Mouse (Mus musculus) adrenal gland, postnatal 10 days (tissue): ENCODE measurements around the gene D630039A03Rik. TPM values are rescaled to one million over a fixed set of nuclear protein-coding genes. Genes with fewer than 3 reads are reported as not detected.

Experiments
- DNase-seq: peaks from one replicate; pipeline ENCODE4 v3.0.0; 2021; ENCODE audit warnings: mixed read lengths
- total RNA-seq, 2 experiments: library from RNA; stranded (reverse); gene quantifications; 2 replicates each; pipeline ENCODE4 v1.2.3; 2021

Gene D630039A03Rik
- total RNA-seq, 2 experiments from 2014 or later = 6.3 to 6.7 TPM

DNA sequence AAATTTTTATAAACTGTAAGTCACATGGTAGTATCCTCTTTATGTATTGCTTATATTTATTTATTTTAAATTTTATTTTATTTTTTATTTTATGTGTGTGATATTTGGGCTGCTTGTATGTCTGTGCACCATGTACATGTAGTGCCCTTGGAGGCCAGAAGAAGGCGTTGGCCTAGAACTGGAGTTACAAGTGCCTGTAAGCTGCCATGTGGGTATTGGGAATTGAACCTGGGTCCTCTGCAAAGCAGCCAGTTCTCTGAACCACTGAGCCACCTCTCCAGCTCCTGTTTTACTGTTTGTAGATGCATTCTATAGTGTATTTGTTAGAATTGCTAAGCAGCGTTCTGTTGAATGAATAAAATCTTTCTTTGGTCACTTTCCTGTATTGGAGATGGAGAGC lies 27.9 kb downstream of the D630039A03Rik start:
- DNase-seq = no peak

DNA sequence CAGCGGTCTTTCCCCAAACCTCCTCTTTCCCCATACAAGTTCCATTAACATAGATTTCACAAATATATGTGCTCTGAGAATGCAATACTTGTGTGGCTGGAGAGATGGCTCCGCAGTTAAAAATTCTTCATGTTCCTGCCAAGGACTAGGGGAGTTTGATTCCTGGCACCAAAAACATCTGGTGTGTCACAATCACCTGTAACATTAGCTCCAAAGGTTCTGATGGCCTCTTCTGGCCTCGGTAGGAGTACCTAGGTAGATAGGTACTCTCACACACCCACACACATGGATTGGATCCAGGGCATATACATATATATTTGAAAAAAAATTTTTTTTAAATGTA lies 29.2 kb downstream of the D630039A03Rik start:
- DNase-seq = no peak

DNA sequence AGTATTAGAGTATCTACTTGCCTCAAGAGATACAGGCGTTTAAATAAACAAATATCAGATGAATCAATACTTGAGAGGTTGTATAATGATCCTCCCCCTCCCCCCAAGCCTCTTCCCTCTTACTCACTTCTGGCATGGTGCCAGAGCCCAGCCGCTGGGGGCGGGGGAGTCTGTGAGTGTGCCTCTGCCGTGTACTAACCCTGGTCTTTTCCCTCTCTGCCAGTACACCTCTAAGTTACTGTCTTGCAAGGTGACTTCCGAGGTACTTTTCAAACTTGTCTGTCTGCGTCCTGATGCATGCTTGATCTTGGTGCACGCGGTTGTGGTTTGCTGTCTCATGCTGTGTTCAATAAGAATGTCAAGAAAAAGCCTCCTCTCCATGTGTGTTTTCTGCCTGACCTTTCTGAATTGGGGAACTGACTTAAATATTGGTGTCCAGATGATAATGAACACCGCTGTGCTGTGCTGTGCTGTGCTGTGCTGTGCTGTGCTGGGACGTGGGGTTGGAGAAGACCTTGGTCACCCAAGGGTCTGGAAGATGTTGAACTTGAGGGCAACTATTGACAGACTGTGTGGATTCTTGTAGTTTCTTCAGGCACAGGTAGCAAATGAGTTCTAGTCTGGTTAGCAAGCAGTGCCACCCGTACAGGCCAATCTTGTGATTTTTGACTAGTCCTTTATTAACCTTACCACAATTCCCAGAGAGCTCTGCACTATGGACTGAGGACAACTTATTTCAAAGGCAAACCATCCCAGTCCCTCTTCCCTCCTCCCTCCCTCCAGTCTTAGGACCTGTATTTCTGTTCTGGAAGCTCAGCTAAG lies 29.8 kb downstream of the D630039A03Rik start:
- DNase-seq = peak; percentile 81

DNA sequence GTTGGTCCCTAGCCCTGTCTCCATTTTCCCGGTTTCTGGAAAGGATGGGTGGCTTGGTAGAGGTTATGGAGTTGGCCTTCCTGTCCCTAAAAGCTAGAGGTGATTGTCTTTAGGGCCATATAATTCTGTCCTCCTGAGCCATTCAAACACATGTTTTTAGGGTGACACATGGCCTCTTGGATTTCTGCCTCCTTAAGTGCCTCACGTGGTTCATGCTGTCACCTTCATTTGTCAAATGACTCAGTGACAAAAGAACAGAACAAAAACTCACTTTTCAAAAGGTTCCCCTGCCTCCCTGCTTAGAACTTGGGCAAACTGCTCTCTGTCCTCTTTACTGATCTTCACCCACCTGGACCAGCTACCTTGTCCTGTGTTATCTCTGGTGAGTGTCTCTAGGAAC lies 30.9 kb downstream of the D630039A03Rik start:
- peak; percentile 34 for DNase-seq

DNA sequence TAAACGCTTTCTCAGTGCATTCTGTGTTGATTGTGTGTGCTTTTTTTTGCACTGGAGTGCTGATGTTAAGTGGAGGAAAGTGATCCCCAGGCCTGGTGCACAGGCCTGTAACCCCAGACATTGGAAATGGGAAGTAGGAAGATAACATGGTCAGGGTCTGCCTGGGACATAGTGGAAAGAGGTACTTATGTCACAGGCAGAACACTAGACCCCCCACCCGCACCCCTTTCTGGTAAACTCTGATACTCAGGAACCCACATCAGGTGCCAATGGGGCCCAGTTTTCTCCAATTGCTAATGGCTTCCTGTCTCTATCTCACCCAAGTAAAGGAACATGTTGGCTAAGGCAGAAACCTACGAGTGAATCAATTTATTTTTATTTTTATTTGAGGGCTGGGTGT lies 31.6 kb downstream of the D630039A03Rik start:
- no peak for DNase-seq

DNA sequence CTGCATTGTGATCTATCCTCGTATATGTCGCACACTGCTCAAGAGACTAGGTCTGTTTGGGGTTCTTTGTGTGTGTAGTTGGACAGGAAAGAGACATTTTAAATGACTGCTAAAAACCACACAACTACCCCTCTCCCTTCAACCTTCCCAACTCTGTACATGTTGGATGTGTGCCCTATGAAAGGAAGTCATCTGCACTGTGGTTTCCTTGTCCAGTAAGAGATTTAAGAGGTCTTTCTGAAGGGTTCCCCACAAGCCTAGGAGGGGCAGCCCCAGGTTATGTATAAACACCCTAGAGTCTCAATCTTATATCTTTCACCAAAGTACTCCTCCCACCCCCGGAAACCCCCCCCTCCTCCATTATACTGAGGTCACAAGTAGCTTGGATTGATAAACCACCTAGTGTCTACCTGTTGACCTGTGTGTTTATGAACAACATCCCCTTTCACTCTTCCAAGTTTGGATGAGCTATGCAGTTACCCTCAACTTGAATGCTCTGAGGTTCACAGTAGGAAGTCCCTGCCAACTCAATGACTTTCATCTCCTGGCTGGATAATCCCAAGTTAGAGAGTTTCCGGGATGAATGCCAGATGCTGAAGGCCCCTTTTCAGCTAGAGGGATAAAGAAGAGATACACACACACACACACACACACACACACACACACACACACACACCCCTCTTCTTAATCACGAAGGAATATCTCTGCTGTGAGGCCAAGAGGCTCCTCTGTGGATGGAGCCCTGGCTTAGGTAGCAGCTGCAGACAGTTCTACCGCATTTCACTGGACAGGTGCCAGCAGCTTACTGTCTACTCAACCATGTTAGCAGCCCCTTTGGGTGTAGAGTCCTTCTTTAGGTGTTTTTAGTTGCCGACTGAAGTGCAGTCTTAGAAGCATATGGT lies 32.3 kb downstream of the D630039A03Rik start:
- peak; percentile 63 for DNase-seq

DNA sequence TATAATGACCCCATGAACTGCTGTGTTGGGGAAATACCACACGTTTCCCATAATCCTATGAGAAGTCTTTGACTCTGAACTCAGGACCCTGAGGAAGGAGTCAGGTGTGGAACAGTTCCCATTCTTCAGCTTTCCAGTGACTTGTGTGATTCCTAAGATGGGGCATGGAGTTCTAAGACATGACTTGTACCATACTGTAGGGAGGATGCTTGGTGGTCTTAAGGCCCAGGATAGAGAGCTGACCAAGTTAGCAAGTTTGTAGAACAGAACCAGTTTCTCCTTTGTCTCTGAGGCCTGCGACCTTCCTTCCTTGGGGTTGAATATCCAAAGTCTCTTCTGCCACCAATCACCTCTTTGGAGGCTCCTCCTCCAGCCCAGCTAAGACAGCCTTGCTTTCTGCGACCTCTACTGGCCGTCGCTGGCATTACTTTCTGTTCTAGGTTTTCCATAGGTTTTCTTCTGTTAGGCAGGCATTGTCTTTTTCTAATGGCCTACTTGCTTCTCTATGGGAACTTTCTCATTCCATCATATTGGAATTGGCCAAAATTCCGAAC lies 36.2 kb downstream of the D630039A03Rik start:
- DNase-seq = peak; percentile 89

DNA sequence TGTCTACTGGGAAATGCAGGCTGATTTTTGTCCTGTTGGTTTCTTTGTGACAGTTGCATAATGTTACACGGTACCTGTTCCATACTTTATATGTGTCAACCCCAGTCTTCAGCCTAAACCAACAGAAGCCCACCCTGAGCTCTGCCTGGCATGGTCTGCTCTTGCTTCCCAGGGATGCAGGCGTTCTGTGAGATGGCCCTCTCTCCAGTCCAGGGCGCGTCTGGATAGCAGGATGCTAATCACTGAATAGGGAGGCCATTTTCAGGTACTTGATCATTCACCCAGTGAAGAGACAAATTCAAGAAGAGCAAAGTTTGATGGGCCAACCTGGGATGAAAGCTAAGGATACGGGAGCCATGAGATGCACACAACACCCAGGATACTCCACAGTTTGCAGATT lies 37.0 kb downstream of the D630039A03Rik start:
- DNase-seq = no peak

DNA sequence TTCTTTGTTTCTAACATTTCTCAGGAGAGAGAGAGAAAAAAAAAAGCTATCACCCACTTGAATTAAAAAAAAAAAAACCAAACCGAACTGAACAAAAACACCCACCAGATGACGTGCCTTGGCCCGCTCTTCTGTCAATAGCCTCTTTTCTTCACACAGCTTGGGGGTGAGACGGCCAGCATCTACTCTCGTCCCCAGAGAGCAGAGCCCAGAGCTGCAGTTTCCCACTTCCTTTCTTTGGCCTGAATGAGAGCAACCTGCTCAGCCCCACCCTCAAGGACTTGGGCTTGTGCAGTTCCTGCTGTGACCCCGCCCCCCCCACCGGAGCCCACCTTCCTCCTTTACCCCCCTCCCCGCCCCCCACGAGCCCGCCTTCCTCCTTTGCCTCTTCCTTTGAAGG lies 48.6 kb downstream of the D630039A03Rik start:
- DNase-seq = no peak

DNA sequence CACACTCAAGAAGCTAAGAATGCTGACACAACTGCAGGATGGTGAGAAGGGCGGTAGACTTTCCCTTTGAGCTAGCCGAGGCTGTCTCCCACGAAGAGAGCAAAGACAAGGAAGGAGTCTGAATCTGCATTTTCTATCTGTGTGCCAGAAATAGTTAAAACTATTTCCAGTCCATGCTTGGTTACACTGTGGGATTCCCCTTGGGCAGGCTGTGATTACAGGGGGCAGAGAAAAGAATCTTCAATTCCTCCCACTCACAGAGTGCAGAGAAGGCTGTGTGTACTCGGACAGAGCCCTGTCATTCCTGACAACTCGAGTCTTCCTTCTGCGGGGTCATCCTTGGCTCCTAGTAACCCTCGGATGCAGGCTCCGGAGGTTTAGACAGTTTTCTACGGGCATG lies 49.1 kb downstream of the D630039A03Rik start:
- DNase-seq = no peak

DNA sequence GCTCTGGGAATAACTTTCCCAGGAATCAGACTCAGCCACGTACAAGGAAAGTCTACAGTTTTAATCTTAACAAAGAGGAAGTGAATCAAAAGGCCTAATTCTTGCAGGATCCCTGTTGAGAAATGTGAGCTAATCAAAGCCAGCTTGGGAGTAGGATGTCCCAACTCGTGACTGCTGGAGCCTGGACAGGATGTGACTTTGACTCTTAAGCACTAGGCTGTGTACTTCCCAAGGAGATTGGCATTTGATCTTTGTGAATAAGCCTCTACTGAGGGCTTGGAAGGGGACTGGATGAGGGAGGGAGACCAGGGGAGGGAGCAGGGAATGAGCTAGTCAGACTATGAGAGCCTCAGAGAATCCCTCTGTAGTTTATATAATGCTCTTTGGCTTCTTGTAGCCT lies 50.0 kb downstream of the D630039A03Rik start:
- no peak for DNase-seq

DNA sequence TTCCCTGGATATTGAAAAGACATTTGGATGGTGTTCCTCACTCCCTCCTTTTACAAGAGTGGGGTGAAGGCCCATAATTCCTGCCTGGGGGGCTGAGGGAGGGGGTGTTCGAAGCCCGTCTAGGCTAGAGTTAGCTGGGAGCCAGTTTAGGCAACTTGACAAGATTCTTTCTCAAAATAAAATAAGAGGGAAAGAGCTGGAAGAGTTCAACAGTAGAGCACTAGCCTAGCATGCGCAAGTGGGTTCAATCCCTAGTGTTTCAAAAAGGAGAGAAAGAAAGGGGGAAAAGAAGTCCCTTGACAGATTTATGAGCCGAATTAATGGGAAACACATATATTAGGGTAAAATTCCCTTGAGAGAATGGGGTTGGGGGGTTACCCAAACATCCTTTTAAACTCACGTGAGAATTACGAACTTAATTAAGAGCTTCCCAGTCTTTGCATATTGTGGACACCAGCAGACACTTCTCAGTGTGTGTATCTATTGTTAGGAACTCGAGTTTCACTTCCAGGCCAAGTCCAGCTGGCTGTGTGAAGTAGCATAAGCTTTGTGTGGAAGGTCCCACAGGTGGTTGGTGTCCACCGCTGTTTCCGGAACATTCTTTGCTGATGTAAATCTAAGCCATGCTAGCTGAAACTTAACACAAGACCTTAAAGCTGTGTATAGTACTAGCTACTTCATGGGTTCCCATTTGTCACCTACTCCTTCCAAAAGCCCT lies 53.7 kb downstream of the D630039A03Rik start:
- no peak for DNase-seq

DNA sequence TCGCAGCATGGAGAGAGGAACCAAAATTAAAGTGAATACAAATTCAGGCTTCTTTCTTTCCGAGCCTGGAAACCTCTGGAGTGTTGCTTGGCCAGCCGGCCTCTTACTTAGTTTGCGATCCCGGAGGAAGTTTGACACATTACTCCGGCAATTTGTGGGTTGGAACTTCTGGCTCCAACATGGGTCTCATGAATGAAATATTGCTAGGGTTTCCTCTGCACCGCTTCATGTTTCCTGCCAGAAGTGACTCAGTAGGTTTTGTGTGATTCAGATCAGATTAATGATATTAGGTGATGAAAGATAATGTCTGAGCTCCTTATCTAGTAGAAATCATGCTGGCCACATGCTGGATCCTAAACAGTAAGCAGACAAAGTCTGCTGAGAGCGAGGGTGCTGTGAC lies 54.2 kb downstream of the D630039A03Rik start:
- no peak for DNase-seq

DNA sequence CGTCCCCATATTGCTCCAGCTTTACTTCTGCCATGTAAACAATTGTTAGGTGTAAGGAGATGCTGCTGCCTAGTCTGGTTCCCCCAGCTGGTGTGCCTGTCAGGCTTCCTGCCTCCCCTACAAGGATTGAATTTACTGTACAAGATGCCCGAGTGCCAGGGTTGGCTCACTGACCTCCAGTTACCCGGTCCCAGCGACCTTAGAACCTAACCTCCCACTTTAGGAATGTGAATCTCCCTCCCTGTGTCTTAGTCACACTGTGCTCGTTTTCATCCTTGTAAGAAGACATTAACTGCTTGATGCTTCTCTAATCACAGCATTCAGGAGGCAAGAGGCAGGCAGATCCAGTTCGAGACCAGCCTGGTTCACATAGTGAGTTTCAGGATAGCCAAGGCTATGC lies 54.9 kb downstream of the D630039A03Rik start:
- no peak for DNase-seq

DNA sequence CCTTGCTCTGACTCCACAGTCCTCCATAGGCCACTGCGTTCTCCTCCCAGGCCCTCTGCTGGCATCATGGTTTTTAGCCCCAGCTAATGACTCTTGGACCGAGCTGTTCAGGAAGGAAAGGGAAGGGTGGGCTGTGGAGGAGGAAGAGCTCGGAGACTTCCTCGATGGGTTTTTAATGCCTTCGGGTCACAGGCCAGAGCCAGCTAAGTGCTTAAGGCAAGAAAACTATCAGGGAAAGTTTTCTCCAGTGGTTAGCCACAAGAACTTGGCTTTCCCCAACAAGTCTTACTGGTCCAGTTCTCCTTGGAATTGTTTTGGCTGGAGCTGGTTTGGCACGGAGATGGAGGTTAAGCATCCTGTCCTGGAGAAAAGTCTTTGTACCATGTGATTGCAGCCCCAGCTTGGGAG lies 55.9 kb downstream of the D630039A03Rik start:
- DNase-seq = no peak

Other genes starting within 250 kb of the D630039A03Rik start
- gene Akap2, start 198.6 kb downstream of the D630039A03Rik start, total RNA-seq = 10 to 100 TPM; 87.7 to 92.0 TPM
- gene Txn1, start 40.1 kb upstream of the D630039A03Rik start, total RNA-seq = 100 to 1,000 TPM; 234 to 247 TPM
- not detected for gene Txndc8, start 92.8 kb upstream of the D630039A03Rik start, total RNA-seq